In genomic region chr13:54209476-54210253, GRCm38 (mm10) we compare ENCODE assay signal across 11 mouse cellular contexts. TPM values are rescaled to one million over a fixed set of nuclear protein-coding genes. Genes with fewer than 3 reads are reported as not detected.
DNase-seq lines count a peak whose midpoint lies in the region; ATAC-seq lines count a peak whose summit lies in the region.
"Had no signal": no experiment of that assay in that cellular context is flagged by ENCODE, and none has a peak within 500 bp of the region (broad histone marks: within the 10 kb centered on the region; RNA-seq: fewer than 3 reads in every experiment).

No protein-coding gene starts in this region.

- H3K27ac ChIP-seq in midbrain, embryonic 11.5 days (ENCODE audit: low read depth, low read length) = no peak overlapping the region
- no peak overlapping the region for H3K27ac ChIP-seq in midbrain, embryonic 15.5 days
- no peak overlapping the region for H3K27ac ChIP-seq in forebrain, embryonic 14.5 days (ENCODE audit: low read depth, low read length)
- H3K27ac ChIP-seq: forebrain, embryonic 10.5 days; hindbrain, embryonic 15.5 days had no signal

- peaks cover 18% of the 10 kb centered on the region for H3K4me1 ChIP-seq in midbrain, embryonic 11.5 days (ENCODE audit: control insufficient read depth, insufficient read depth, low read length)
- peaks cover 26% of the 10 kb centered on the region for H3K4me1 ChIP-seq in midbrain, embryonic 15.5 days
- H3K4me1 ChIP-seq in megakaryocyte, embryonic 14.5 days = peaks cover 46% of the 10 kb centered on the region
- peaks cover 6% of the 10 kb centered on the region for H3K4me1 ChIP-seq in forebrain, embryonic 14.5 days (ENCODE audit: control insufficient read depth, insufficient read depth, low read length)

- H3K9me3 ChIP-seq in midbrain, embryonic 11.5 days (ENCODE audit: control insufficient read depth, low read length) = no peaks in the 10 kb centered on the region
- H3K9me3 ChIP-seq in midbrain, embryonic 15.5 days = no peaks in the 10 kb centered on the region
- peaks cover 7% of the 10 kb centered on the region; the same call in 1 of the 2 replicates for H3K9me3 ChIP-seq in megakaryocyte, embryonic 14.5 days
- no peaks in the 10 kb centered on the region for H3K9me3 ChIP-seq in forebrain, embryonic 14.5 days (replicated peaks; ENCODE audit: control insufficient read depth, low read length)
- H3K9me3 ChIP-seq: forebrain, embryonic 10.5 days; hindbrain, embryonic 15.5 days had no signal

- H3K36me3 ChIP-seq in midbrain, embryonic 11.5 days (ENCODE audit: control insufficient read depth, insufficient read depth, low read length) = no peaks in the 10 kb centered on the region
- no peaks in the 10 kb centered on the region for H3K36me3 ChIP-seq in midbrain, embryonic 15.5 days (replicated peaks)
- H3K36me3 ChIP-seq in megakaryocyte, embryonic 14.5 days (replicated peaks; ENCODE audit: low read length) = no peaks in the 10 kb centered on the region
- no peaks in the 10 kb centered on the region for H3K36me3 ChIP-seq in forebrain, embryonic 14.5 days (ENCODE audit: control insufficient read depth, insufficient read depth, low read length)
- H3K36me3 ChIP-seq: forebrain, embryonic 10.5 days; hindbrain, embryonic 15.5 days had no signal

- no peak for ATAC-seq in midbrain, embryonic 11.5 days (ENCODE audit: low FRiP score)
- no peak for ATAC-seq in midbrain, embryonic 15.5 days (replicated peaks)
- no peak for ATAC-seq in forebrain, embryonic 14.5 days

- H3K4me3 ChIP-seq in midbrain, embryonic 11.5 days (ENCODE audit: low read depth, low read length) = no peak overlapping the region
- H3K4me3 ChIP-seq in midbrain, embryonic 15.5 days = no peak overlapping the region
- peak overlapping the region; percentile 90 for H3K4me3 ChIP-seq in megakaryocyte, embryonic 14.5 days (replicated peaks)
- no peak overlapping the region for H3K4me3 ChIP-seq in forebrain, embryonic 14.5 days (ENCODE audit: low read depth, low read length)
- H3K4me3 ChIP-seq: forebrain, embryonic 10.5 days; hindbrain, embryonic 15.5 days had no signal

- intact Hi-C loops in left cerebral cortex, postnatal 36 days (cut with DNase I) = no loop called here

- no peaks in the 10 kb centered on the region for H3K27me3 ChIP-seq in midbrain, embryonic 11.5 days (ENCODE audit: control insufficient read depth, insufficient read depth, low read length)
- no peaks in the 10 kb centered on the region for H3K27me3 ChIP-seq in midbrain, embryonic 15.5 days (replicated peaks)
- H3K27me3 ChIP-seq in megakaryocyte, embryonic 14.5 days (replicated peaks) = peaks cover 21% of the 10 kb centered on the region
- no peaks in the 10 kb centered on the region for H3K27me3 ChIP-seq in forebrain, embryonic 14.5 days (replicated peaks; ENCODE audit: control insufficient read depth, insufficient read depth, low read length)
- H3K27me3 ChIP-seq: hindbrain, embryonic 15.5 days had no signal

- H3K9ac ChIP-seq in midbrain, embryonic 11.5 days (ENCODE audit: low read length) = peak overlapping the region; percentile 5; the same call in 1 of the 2 replicates
- no peak overlapping the region for H3K9ac ChIP-seq in midbrain, embryonic 15.5 days
- H3K9ac ChIP-seq in forebrain, embryonic 14.5 days (ENCODE audit: low read length) = no peak overlapping the region
- H3K9ac ChIP-seq: hindbrain, embryonic 15.5 days had no signal

- WGBS in midbrain, embryonic 11.5 days = 60% methylated on average over 8 of the region's 8 CpGs
- WGBS in midbrain, embryonic 15.5 days = 47% methylated on average over 8 of the region's 8 CpGs
- WGBS in forebrain, embryonic 14.5 days = 47% methylated on average over 8 of the region's 8 CpGs

- no peak for DNase-seq in midbrain, embryonic 11.5 days (ENCODE audit: low spot score, missing footprints)
- peak; percentile 31 for DNase-seq in Muller cell, postnatal 12 days (ENCODE audit: inconsistent ontology term)
- DNase-seq in thymus, postnatal 4 days = peak; percentile 27
- no peak for DNase-seq in left cerebral cortex, postnatal 36 days (ENCODE audit: low spot score in 2 of 2)
- no peak for DNase-seq in forebrain, embryonic 14.5 days (ENCODE audit: low spot score)
- DNase-seq: gastrocnemius, postnatal 14 days; kidney, postnatal 36 days had no signal

- H3K4me2 ChIP-seq in midbrain, embryonic 11.5 days = no peak overlapping the region
- H3K4me2 ChIP-seq in midbrain, embryonic 15.5 days = no peak overlapping the region
- H3K4me2 ChIP-seq in forebrain, embryonic 14.5 days (ENCODE audit: low read length) = no peak overlapping the region
- H3K4me2 ChIP-seq: hindbrain, embryonic 15.5 days had no signal

RNA-seq across cellular contexts. Expression of gene Hrh2, which starts 17.7 kb away (rescaled TPM):
- 0.07 TPM in 1 of 2 replicates, not detected in the other for polyA plus RNA-seq in midbrain, embryonic 11.5 days (2014; fragmentation: Nextera tagmentation; extraction: Ambion mirVana)
- 0.74 and 1.4 TPM in 2 replicates for polyA plus RNA-seq in midbrain, embryonic 15.5 days (2015; fragmentation: Nextera tagmentation; extraction: Ambion mirVana)
- 0.22 TPM in 1 of 2 replicates, not detected in the other for polyA plus RNA-seq in megakaryocyte, embryonic 14.5 days (2012; ENCODE audit: insufficient read depth, low replicate concordance)
- total RNA-seq in left cerebral cortex, postnatal 36 days (2021) = 10 to 100 TPM; 12.7 to 14.7 TPM
- polyA plus RNA-seq in forebrain, embryonic 14.5 days (2014; fragmentation: Nextera tagmentation; extraction: Ambion mirVana) = 0.42 and 0.48 TPM in 2 replicates
- total RNA-seq: gastrocnemius, postnatal 14 days had no signal

Comparison
In these comparisons a context has a peak if more than half of its experiments do, and no peak if none do; other contexts are left out.
1. DNase-seq: peak in Muller cell, postnatal 12 days (single experiment) and thymus, postnatal 4 days (single experiment); none in midbrain, embryonic 11.5 days (single experiment), left cerebral cortex, postnatal 36 days (0 of 2) and forebrain, embryonic 14.5 days (single experiment).